Mouse (Mus musculus) lung, postnatal 0 days (tissue): ENCODE measurements around the gene Aars.

Experiments used
- CTCF ChIP-seq: IDR thresholded peaks from 2 replicates; pipeline ENCODE4 v1.5.1; 2016; ENCODE audit warnings: antibody characterized with exemption, mild to moderate bottlenecking
- EP300 ChIP-seq: IDR thresholded peaks from 2 replicates; pipeline ENCODE4 v1.6.1; 2016; ENCODE audit warnings: antibody characterized with exemption, mild to moderate bottlenecking, control low read depth

GRCm38 (mm10) chr8:111067439-111067838 lies 34.5 kb downstream of the Aars start:
- TF ChIP-seq CTCF = no peak
- no peak for TF ChIP-seq EP300
